Mouse (Mus musculus) limb, embryonic 10.5 days (tissue): ENCODE data around the gene Ccnl1. TPM values are rescaled to one million over a fixed set of nuclear protein-coding genes. Genes with fewer than 3 reads are reported as not detected.

Source experiments
- DNase-seq: peaks from one replicate; pipeline ENCODE4 v3.0.0-alpha.2; 2017; ENCODE audit warnings: low spot score
- H3K27ac ChIP-seq: fragments of 300-500 bp; sonication (generic); 2 replicates; pipeline ENCODE4 v1.5.1; 2016; ENCODE audit warnings: mild to moderate bottlenecking
- H3K27me3 ChIP-seq: fragments of 300-500 bp; sonication (generic); 2 replicates; pipeline ENCODE4 v1.6.1; 2016; ENCODE audit warnings: low read depth, mild to moderate bottlenecking; ENCODE audit not compliant: poor library complexity, severe bottlenecking
- H3K36me3 ChIP-seq: fragments of 300-500 bp; sonication (generic); 2 replicates; pipeline ENCODE4 v1.6.1; 2016; ENCODE audit warnings: mild to moderate bottlenecking, moderate library complexity
- H3K4me1 ChIP-seq: fragments of 300-500 bp; sonication (generic); 2 replicates; pipeline ENCODE4 v1.6.1; 2016
- H3K4me3 ChIP-seq: fragments of 300-500 bp; sonication (generic); 2 replicates; pipeline ENCODE4 v1.5.1; 2016; ENCODE audit warnings: mild to moderate bottlenecking, moderate library complexity
- H3K9me3 ChIP-seq: fragments of 300-500 bp; sonication (generic); replicated peaks from 2 replicates; pipeline ENCODE4 v1.6.1; 2016; ENCODE audit warnings: mild to moderate bottlenecking
- WGBS: fragments of 180-500 bp; shearing (Covaris S2); methylation state at CpG from one replicate; pipeline ENCODE4 v1.1.7; 2016; 5-methylcytosine and 5-hydroxymethylcytosine counted together
- polyA plus RNA-seq: library from polyadenylated mRNA; unstranded; fragments of >200 nt; fragmentation: Nextera tagmentation; extraction: Ambion mirVana; gene quantifications from 2 replicates; pipeline ENCODE4 v1.2.1, GENCODE M21; 2016

Gene Ccnl1
- polyA plus RNA-seq, 1 experiment from 2014 or later: 115 TPM

GRCm38 (mm10) chr3:65905281-65906169 is 52.5 kb downstream of the Ccnl1 start:
- Histone ChIP-seq H3K27ac (peak overlapping the region; percentile 58; the same call in 1 of the 2 replicates), H3K9me3 (no peaks in the 10 kb centered on the region), H3K27me3 (no peaks in the 10 kb centered on the region), H3K4me1 (peaks cover 17% of the 10 kb centered on the region), H3K36me3 (no peaks in the 10 kb centered on the region), H3K4me3 (no peak overlapping the region)
- no peak for DNase-seq
- 53% methylated on average over 7 of the region's 7 CpGs for WGBS

GRCm38 (mm10) chr3:65904711-65905110 is 53.3 kb downstream of the Ccnl1 start:
- H3K27me3 ChIP-seq: no peaks in the 10 kb centered on the region
- H3K9me3 ChIP-seq: no peaks in the 10 kb centered on the region
- no peak overlapping the region; the same call in 1 of the 2 replicates for H3K27ac ChIP-seq
- 17% methylated on average over 6 of the region's 6 CpGs for WGBS
- H3K4me3 ChIP-seq: no peak overlapping the region
- no peak for DNase-seq
- peaks cover 17% of the 10 kb centered on the region for H3K4me1 ChIP-seq
- no peaks in the 10 kb centered on the region for H3K36me3 ChIP-seq

GRCm38 (mm10) chr3:65904106-65904505 is 53.9 kb downstream of the Ccnl1 start:
- H3K4me1 ChIP-seq: peaks cover 17% of the 10 kb centered on the region
- no peaks in the 10 kb centered on the region for H3K9me3 ChIP-seq
- H3K27ac ChIP-seq: no peak overlapping the region; the same call in 1 of the 2 replicates
- no peaks in the 10 kb centered on the region for H3K27me3 ChIP-seq
- DNase-seq: no peak
- H3K4me3 ChIP-seq: no peak overlapping the region
- no peaks in the 10 kb centered on the region for H3K36me3 ChIP-seq
- WGBS: 8% methylated on average over 4 of the region's 4 CpGs

GRCm38 (mm10) chr3:65898598-65899278 is 59.3 kb downstream of the Ccnl1 start:
- no peaks in the 10 kb centered on the region for H3K36me3 ChIP-seq
- no peak for DNase-seq
- no peaks in the 10 kb centered on the region for H3K27me3 ChIP-seq
- WGBS: 70% methylated on average over 8 of the region's 8 CpGs
- no peak overlapping the region for H3K27ac ChIP-seq
- no peaks in the 10 kb centered on the region for H3K9me3 ChIP-seq
- H3K4me1 ChIP-seq: peaks cover 19% of the 10 kb centered on the region
- H3K4me3 ChIP-seq: no peak overlapping the region

GRCm38 (mm10) chr3:65897233-65897993 is 60.6 kb downstream of the Ccnl1 start:
- Histone ChIP-seq H3K4me1 (peaks cover 19% of the 10 kb centered on the region), H3K9me3 (no peaks in the 10 kb centered on the region), H3K27me3 (no peaks in the 10 kb centered on the region), H3K27ac (no peak overlapping the region), H3K4me3 (no peak overlapping the region), H3K36me3 (no peaks in the 10 kb centered on the region)
- 43% methylated on average over 3 of the region's 3 CpGs for WGBS
- no peak for DNase-seq
